ENCODE assay signal across 20 mouse cellular contexts in genomic region chr10:17919032-17919431, GRCm38 (mm10). TPM values are rescaled to one million over a fixed set of nuclear protein-coding genes. Genes with fewer than 3 reads are reported as not detected.
A peak's percentile ranks its signal among the peaks of the same experiment; 100 is the strongest.
DNase-seq lines count a peak whose midpoint lies in the region; ATAC-seq and TF ChIP-seq lines count a peak whose summit lies in the region.
"Had no signal": no experiment of that assay in that cellular context is flagged by ENCODE, and none has a peak within 500 bp of the region (broad histone marks: within the 10 kb centered on the region; RNA-seq: fewer than 3 reads in every experiment).

No protein-coding gene starts in this region.

- intact Hi-C loops in gastrocnemius, postnatal 14 days (cut with DNase I; ENCODE audit: low total_unique reads): no loop called here

- ATAC-seq in Patski: peak; percentile 62
- peak; percentile 31 for ATAC-seq in inflammation-experienced regulatory T-cells, adult 6 months
- peak; percentile 47; the same call in 1 of the 2 replicates for ATAC-seq in stomach, postnatal 0 days (ENCODE audit: low FRiP score, low TSS enrichment)

- TF ChIP-seq CTCF in Patski (IDR thresholded peaks at IDR 0.05): no peak
- no peak for TF ChIP-seq CTCF in stomach, postnatal 0 days (IDR thresholded peaks at IDR 0.05; ENCODE audit: low read depth)

- H3K9me3 ChIP-seq in stomach, postnatal 0 days (ENCODE audit: control insufficient read depth, low read length): no peaks in the 10 kb centered on the region
- no peaks in the 10 kb centered on the region for H3K9me3 ChIP-seq in forebrain, embryonic 10.5 days
- H3K9me3 ChIP-seq: embryonic facial prominence, embryonic 12.5 days; forebrain, embryonic 12.5 days; hindbrain, embryonic 13.5 days; stomach, embryonic 15.5 days had no signal

- POLR2A ChIA-PET in Patski (lab: Charles Lee): no interaction called here

- WGBS in stomach, postnatal 0 days: 53% methylated on average over 2 of the region's 2 CpGs
- 96% methylated on average over 2 of the region's 2 CpGs for WGBS in forebrain, embryonic 10.5 days

- in situ Hi-C loops in Patski (cut with MboI; ENCODE audit: low pct_unique_long_range_greater_than_20kb): no loop called here

- H3K27ac ChIP-seq in stomach, postnatal 0 days (replicated peaks): no peak overlapping the region
- H3K27ac ChIP-seq in forebrain, embryonic 10.5 days: no peak overlapping the region
- H3K27ac ChIP-seq: embryonic facial prominence, embryonic 12.5 days; forebrain, embryonic 12.5 days; heart, adult 2 months; hindbrain, embryonic 13.5 days; liver, embryonic 14.5 days; stomach, embryonic 15.5 days had no signal

- no peaks in the 10 kb centered on the region for H3K27me3 ChIP-seq in Patski
- H3K27me3 ChIP-seq in stomach, postnatal 0 days (ENCODE audit: control insufficient read depth, insufficient read depth, low read length): no peaks in the 10 kb centered on the region
- H3K27me3 ChIP-seq in forebrain, embryonic 10.5 days (ENCODE audit: poor library complexity, severe bottlenecking): no peaks in the 10 kb centered on the region
- H3K27me3 ChIP-seq: CH12.LX; embryonic facial prominence, embryonic 12.5 days; forebrain, embryonic 12.5 days; hindbrain, embryonic 13.5 days; stomach, embryonic 15.5 days had no signal

- CTCF ChIA-PET in Patski (lab: Charles Lee): no interaction called here

- no peak overlapping the region for H3K4me2 ChIP-seq in stomach, postnatal 0 days (replicated peaks; ENCODE audit: low read depth)
- H3K4me2 ChIP-seq: embryonic facial prominence, embryonic 12.5 days; forebrain, embryonic 12.5 days; hindbrain, embryonic 13.5 days; stomach, embryonic 15.5 days had no signal

- H3K4me1 ChIP-seq in stomach, postnatal 0 days (replicated peaks; ENCODE audit: control insufficient read depth, insufficient read depth): no peaks in the 10 kb centered on the region
- no peaks in the 10 kb centered on the region for H3K4me1 ChIP-seq in forebrain, embryonic 10.5 days
- H3K4me1 ChIP-seq: embryonic facial prominence, embryonic 12.5 days; forebrain, embryonic 12.5 days had no signal

- no peak overlapping the region for H3K4me3 ChIP-seq in stomach, postnatal 0 days (ENCODE audit: low read depth, low read length)
- H3K4me3 ChIP-seq in forebrain, embryonic 10.5 days: no peak overlapping the region
- H3K4me3 ChIP-seq: embryonic facial prominence, embryonic 12.5 days; forebrain, embryonic 12.5 days; heart, adult 2 months; hindbrain, embryonic 13.5 days; stomach, embryonic 15.5 days had no signal

- peak; percentile 32 to 64 for DNase-seq in lung, adult 18-20 months
- no peak for DNase-seq in lung, postnatal 4 days
- no peak for DNase-seq in Patski (ENCODE audit: low read depth, low spot score)
- DNase-seq in stomach, postnatal 0 days (ENCODE audit: low spot score): no peak
- DNase-seq in forebrain, embryonic 10.5 days (ENCODE audit: extremely low spot score, low spot score): no peak
- DNase-seq in gastrocnemius, postnatal 14 days: no peak
- DNase-seq: adrenal gland, postnatal 36 days; heart, adult 2 months; kidney, adult 11 months; kidney, postnatal 14 days; right cerebral cortex, adult 18-20 months; spleen, adult 18-20 months; thymus, postnatal 14 days had no signal

- no peak overlapping the region for H3K9ac ChIP-seq in stomach, postnatal 0 days (ENCODE audit: low read length)
- H3K9ac ChIP-seq: embryonic facial prominence, embryonic 12.5 days; forebrain, embryonic 12.5 days; hindbrain, embryonic 13.5 days; liver, embryonic 14.5 days; stomach, embryonic 15.5 days had no signal

- TF ChIP-seq EP300 in stomach, postnatal 0 days (optimal IDR thresholded peaks at IDR 0.05): no peak

- H3K36me3 ChIP-seq in stomach, postnatal 0 days (ENCODE audit: control insufficient read depth, insufficient read depth, low read length): peaks cover 5% of the 10 kb centered on the region; the same call in 1 of the 2 replicates
- H3K36me3 ChIP-seq in forebrain, embryonic 10.5 days (replicated peaks): peaks cover 12% of the 10 kb centered on the region

RNA-seq across cellular contexts. Expression of gene Heca, which starts 28.8 kb away (rescaled TPM):
- 12.8 TPM for polyA plus RNA-seq in Patski (2021)
- 10 to 100 TPM; 20.6 to 36.9 (median 27.7) TPM for polyA plus RNA-seq in inflammation-experienced regulatory T-cells, adult 6 months (2017; shearing (Covaris generic))
- 7.2 and 9.8 TPM in 2 replicates for polyA plus RNA-seq in stomach, postnatal 0 days (2015; fragmentation: Nextera tagmentation; extraction: Ambion mirVana)
- 2.4 and 3.2 TPM in 2 replicates for polyA plus RNA-seq in forebrain, embryonic 10.5 days (2016; fragmentation: Nextera tagmentation; extraction: Ambion mirVana)
- 10 to 100 TPM; 13.6 to 13.8 TPM for total RNA-seq in gastrocnemius, postnatal 14 days (2021)

Comparison
In these comparisons a context has a peak if more than half of its experiments do, and no peak if none do; other contexts are left out.
1. DNase-seq: peak in lung, adult 18-20 months (2 of 2); none in lung, postnatal 4 days (0 of 2), Patski (single experiment), stomach, postnatal 0 days (single experiment), forebrain, embryonic 10.5 days (single experiment) and gastrocnemius, postnatal 14 days (single experiment).
2. Peak in every context shown above with its lines, with median percentiles within 50 percentile points of each other: ATAC-seq.